Mouse (Mus musculus): Measurements from ENCODE around the gene Gm34653.
"Not testable (repeated sequence)": the region's sequence is repeated elsewhere in the genome, so short reads cannot be mapped to it uniquely, and the experiment has no call there.

The Gm34653 gene

GRCm38 (mm10) chr2:34832766-34833457 lies at the start of gene Gm34653:
Gene Gm34653, plus strand, starts transcription at chr2:34833007.
- not testable (repeated sequence) for DNase-seq (ENCODE audit: low spot score in 2 of 2)

GRCm38 (mm10) chr2:34783064-34784020 lies 49.5 kb upstream of the Gm34653 start:
- no peak for DNase-seq (ENCODE audit: low spot score in 2 of 2)

- DNase-seq (ENCODE audit: low spot score in 2 of 2), result peak in 1 of 2 experiments; percentile 26
These were observed 48.7 kb upstream of the Gm34653 start for GRCm38 (mm10) chr2:34784085-34784484.

- no peak for DNase-seq (ENCODE audit: low spot score in 2 of 2)
These were observed 42.5 kb upstream of the Gm34653 start for GRCm38 (mm10) chr2:34790282-34790681.

- not testable (repeated sequence) for DNase-seq (ENCODE audit: low spot score in 2 of 2)
These were observed 40.3 kb upstream of the Gm34653 start for GRCm38 (mm10) chr2:34792543-34792942.

- no peak for DNase-seq (ENCODE audit: low spot score in 2 of 2)
These were observed 38.3 kb upstream of the Gm34653 start for GRCm38 (mm10) chr2:34794511-34794910.

GRCm38 (mm10) chr2:34795426-34795825 lies 37.4 kb upstream of the Gm34653 start:
- no peak for DNase-seq (ENCODE audit: low spot score in 2 of 2)

GRCm38 (mm10) chr2:34799357-34800256 lies 33.2 kb upstream of the Gm34653 start, which contains the start of gene Rabepk:
Gene Rabepk, minus strand, starts transcription at chr2:34799912.
- DNase-seq (ENCODE audit: low spot score in 2 of 2), result peak; percentile 47 to 59

GRCm38 (mm10) chr2:34800371-34800770 lies 32.4 kb upstream of the Gm34653 start:
- DNase-seq (ENCODE audit: low spot score in 2 of 2), result no peak

- DNase-seq (ENCODE audit: low spot score in 2 of 2), result peak; percentile 87 to 95
These were observed 31.0 kb upstream of the Gm34653 start for GRCm38 (mm10) chr2:34801516-34802482.

GRCm38 (mm10) chr2:34802565-34803245 lies 30.1 kb upstream of the Gm34653 start:
- DNase-seq (ENCODE audit: low spot score in 2 of 2), result peak in 1 of 2 experiments; percentile 22

- DNase-seq (ENCODE audit: low spot score in 2 of 2), result no peak
These were observed 29.1 kb upstream of the Gm34653 start for GRCm38 (mm10) chr2:34803746-34804145.

- no peak for DNase-seq (ENCODE audit: low spot score in 2 of 2)
These were observed 28.6 kb upstream of the Gm34653 start for GRCm38 (mm10) chr2:34804172-34804571.

GRCm38 (mm10) chr2:34804815-34805214 lies 28.0 kb upstream of the Gm34653 start:
- no peak for DNase-seq (ENCODE audit: low spot score in 2 of 2)

- no peak for DNase-seq (ENCODE audit: low spot score in 2 of 2)
These were observed 27.4 kb upstream of the Gm34653 start for GRCm38 (mm10) chr2:34805364-34805950.

- no peak for DNase-seq (ENCODE audit: low spot score in 2 of 2)
These were observed 24.8 kb upstream of the Gm34653 start for GRCm38 (mm10) chr2:34808057-34808456.

GRCm38 (mm10) chr2:34809568-34809967 lies 23.2 kb upstream of the Gm34653 start:
- no peak for DNase-seq (ENCODE audit: low spot score in 2 of 2)

GRCm38 (mm10) chr2:34810775-34811174 lies 22.0 kb upstream of the Gm34653 start:
- no peak for DNase-seq (ENCODE audit: low spot score in 2 of 2)

GRCm38 (mm10) chr2:34812706-34813105 lies 20.1 kb upstream of the Gm34653 start:
- no peak for DNase-seq (ENCODE audit: low spot score in 2 of 2)
